Mouse (Mus musculus) hindbrain, embryonic 12.5 days (tissue): ENCODE data around the gene Xkrx. TPM values are rescaled to one million over a fixed set of nuclear protein-coding genes. Genes with fewer than 3 reads are reported as not detected.

Experiments
- ATAC-seq: fragments of 200-750 bp; cut with Nextera tagmentation; 2 replicates; pipeline ENCODE4 v1.8.0; 2017; ENCODE audit warnings: moderate TSS enrichment; ENCODE audit not compliant: low FRiP score
- H3K27ac ChIP-seq: fragments of 300-500 bp; sonication (generic); 2 replicates; pipeline ENCODE4 v1.5.1; 2016; ENCODE audit warnings: mild to moderate bottlenecking
- H3K27me3 ChIP-seq: fragments of 300-500 bp; sonication (generic); 2 replicates; pipeline ENCODE4 v1.6.1; 2016; ENCODE audit warnings: mild to moderate bottlenecking
- H3K36me3 ChIP-seq: fragments of 300-500 bp; sonication (generic); 2 replicates; pipeline ENCODE4 v1.6.1; 2016; ENCODE audit warnings: mild to moderate bottlenecking
- H3K4me1 ChIP-seq: fragments of 300-500 bp; sonication (generic); 2 replicates; pipeline ENCODE4 v1.6.1; 2016
- H3K4me2 ChIP-seq: fragments of 300-500 bp; sonication (generic); replicated peaks from 2 replicates; pipeline ENCODE4 v1.6.1; 2016; ENCODE audit warnings: mild to moderate bottlenecking
- H3K4me3 ChIP-seq: fragments of 300-500 bp; sonication (generic); 2 replicates; pipeline ENCODE4 v1.5.1; 2016; ENCODE audit warnings: mild to moderate bottlenecking
- H3K9ac ChIP-seq: fragments of 300-500 bp; sonication (generic); 2 replicates; pipeline ENCODE4 v1.6.1; 2016; ENCODE audit warnings: mild to moderate bottlenecking, moderate library complexity
- H3K9me3 ChIP-seq: fragments of 300-500 bp; sonication (generic); replicated peaks from 2 replicates; pipeline ENCODE4 v1.6.1; 2016; ENCODE audit warnings: mild to moderate bottlenecking
- WGBS: fragments of 180-500 bp; shearing (Covaris S2); methylation state at CpG from one replicate; pipeline ENCODE4 v1.1.7; 2016; 5-methylcytosine and 5-hydroxymethylcytosine counted together
- polyA plus RNA-seq: library from polyadenylated mRNA; unstranded; fragments of >200 nt; fragmentation: Nextera tagmentation; extraction: Ambion mirVana; gene quantifications from 2 replicates; pipeline ENCODE4 v1.2.1, GENCODE M21; 2016

The Xkrx gene
- polyA plus RNA-seq, 1 experiment from 2014 or later, result 0.09 TPM

- no peaks in the 10 kb centered on the region for H3K9me3 ChIP-seq
- H3K4me2 ChIP-seq, result no peak overlapping the region
- H3K27ac ChIP-seq, result no peak overlapping the region
- no peak overlapping the region for H3K4me3 ChIP-seq
- 38% methylated on average over 3 of the region's 3 CpGs for WGBS
- H3K4me1 ChIP-seq, result no peaks in the 10 kb centered on the region
- H3K36me3 ChIP-seq, result no peaks in the 10 kb centered on the region
- peaks cover 12% of the 10 kb centered on the region for H3K27me3 ChIP-seq
- ATAC-seq, result no peak
- no peak overlapping the region for H3K9ac ChIP-seq
These were observed 28.1 kb downstream of the Xkrx start for GRCm38 (mm10) chrX:134133821-134134220.

DNA sequence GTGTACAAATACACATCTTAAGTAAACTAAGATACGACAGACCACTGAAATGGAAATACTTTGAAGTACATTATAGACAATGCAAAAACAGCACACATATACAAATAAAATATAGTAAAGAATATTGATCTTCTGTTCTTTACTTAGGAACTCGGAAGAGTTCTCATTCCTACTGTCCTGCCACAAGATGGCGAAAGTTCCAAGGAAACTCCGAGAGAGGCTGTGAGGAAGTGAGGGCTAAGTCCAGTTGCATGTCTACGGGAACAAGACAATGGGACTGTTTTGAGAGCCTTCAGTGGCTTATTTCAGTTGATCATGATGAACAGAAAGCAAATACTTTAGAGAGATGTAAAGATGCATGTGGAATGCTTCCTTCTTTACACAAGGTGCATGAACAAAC is 29.6 kb downstream of the Xkrx start:
- Histone ChIP-seq H3K9ac (no peak overlapping the region), H3K36me3 (no peaks in the 10 kb centered on the region), H3K9me3 (no peaks in the 10 kb centered on the region), H3K4me3 (no peak overlapping the region), H3K4me1 (no peaks in the 10 kb centered on the region), H3K27me3 (peaks cover 9% of the 10 kb centered on the region), H3K27ac (no peak overlapping the region), H3K4me2 (no peak overlapping the region)
- ATAC-seq, result no peak
- WGBS, result 32% methylated on average over 5 of the region's 5 CpGs

GRCm38 (mm10) chrX:134128549-134128948 is 33.3 kb downstream of the Xkrx start:
- no peaks in the 10 kb centered on the region for H3K4me1 ChIP-seq
- no peak for ATAC-seq

GRCm38 (mm10) chrX:134116417-134116816 is 45.5 kb downstream of the Xkrx start:
- H3K4me2 ChIP-seq, result no peak overlapping the region
- H3K9me3 ChIP-seq, result no peaks in the 10 kb centered on the region
- peaks cover 9% of the 10 kb centered on the region; the same call in 1 of the 2 replicates for H3K27me3 ChIP-seq
- WGBS, result 83% methylated on average over 3 of the region's 3 CpGs
- no peak for ATAC-seq
- H3K36me3 ChIP-seq, result no peaks in the 10 kb centered on the region
- no peak overlapping the region for H3K27ac ChIP-seq
- H3K4me1 ChIP-seq, result no peaks in the 10 kb centered on the region
- H3K4me3 ChIP-seq, result no peak overlapping the region
- H3K9ac ChIP-seq, result no peak overlapping the region

More at GRCm38 (mm10) chrX:134128549-134128948, 33.3 kb downstream of the Xkrx start:
- Histone ChIP-seq H3K27me3 (peaks cover 14% of the 10 kb centered on the region), H3K4me3 (no peak overlapping the region), H3K4me2 (no peak overlapping the region), H3K9me3 (no peaks in the 10 kb centered on the region), H3K9ac (no peak overlapping the region), H3K36me3 (no peaks in the 10 kb centered on the region), H3K27ac (no peak overlapping the region)
- 89% methylated on average over 3 of the region's 3 CpGs for WGBS

DNA sequence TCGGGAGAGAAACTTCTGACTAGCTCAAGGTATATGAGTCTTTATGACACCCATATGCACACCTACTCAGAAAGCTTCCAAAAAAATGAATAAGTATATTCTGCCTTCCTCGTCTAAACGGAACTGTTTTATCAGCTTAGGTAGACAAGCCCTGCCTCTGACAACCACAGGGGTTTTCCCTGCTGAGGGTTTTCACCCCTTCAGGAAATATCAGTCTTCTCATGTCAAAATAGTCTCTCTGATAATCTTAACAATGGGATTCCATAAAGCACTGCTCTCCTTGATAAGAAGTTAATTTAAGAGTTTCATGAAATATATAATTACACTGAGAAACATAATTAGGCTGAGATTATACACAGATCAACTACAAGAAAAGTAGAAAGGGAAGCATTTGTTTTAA is 50.1 kb downstream of the Xkrx start:
- 78% methylated on average over 3 of the region's 3 CpGs for WGBS
- no peak for ATAC-seq
- H3K27me3 ChIP-seq, result peaks cover 5% of the 10 kb centered on the region; the same call in 1 of the 2 replicates
- H3K27ac ChIP-seq, result no peak overlapping the region
- no peaks in the 10 kb centered on the region for H3K4me1 ChIP-seq
- no peak overlapping the region for H3K9ac ChIP-seq
- no peaks in the 10 kb centered on the region for H3K36me3 ChIP-seq
- no peak overlapping the region for H3K4me3 ChIP-seq
- H3K9me3 ChIP-seq, result no peaks in the 10 kb centered on the region
- no peak overlapping the region for H3K4me2 ChIP-seq

GRCm38 (mm10) chrX:134102641-134103040 is 59.2 kb downstream of the Xkrx start:
- no peak for ATAC-seq
- no peaks in the 10 kb centered on the region for H3K36me3 ChIP-seq
- no peak overlapping the region for H3K9ac ChIP-seq
- no peaks in the 10 kb centered on the region for H3K9me3 ChIP-seq
- H3K4me3 ChIP-seq, result no peak overlapping the region
- H3K27ac ChIP-seq, result no peak overlapping the region
- WGBS, result 76% methylated on average over 2 of the region's 2 CpGs
- H3K4me2 ChIP-seq, result no peak overlapping the region
- no peaks in the 10 kb centered on the region for H3K27me3 ChIP-seq
- H3K4me1 ChIP-seq, result no peaks in the 10 kb centered on the region

Other genes with a start within 250 kb of the Xkrx start
- gene Sytl4, start 180.3 kb downstream of the Xkrx start, polyA plus RNA-seq, result 1.6 and 2.2 TPM in 2 replicates
- gene Cstf2, start 102.9 kb downstream of the Xkrx start, polyA plus RNA-seq, result 70.2 and 70.5 TPM in 2 replicates
- gene Arl13a, start 25.4 kb upstream of the Xkrx start, polyA plus RNA-seq, result not detected in 2 replicates
- gene Nox1, start 59.9 kb upstream of the Xkrx start, polyA plus RNA-seq, result 0.09 TPM in 1 of 2 replicates, not detected in the other
- 7.7 and 8.8 TPM in 2 replicates for gene Trmt2b, start 114.9 kb upstream of the Xkrx start, polyA plus RNA-seq
- 47.4 and 49.9 TPM in 2 replicates for gene Tmem35a, start 133.1 kb upstream of the Xkrx start, polyA plus RNA-seq
- 12.7 and 17.7 TPM in 2 replicates for gene Cenpi, start 146.0 kb upstream of the Xkrx start, polyA plus RNA-seq
- gene Drp2, start 242.5 kb upstream of the Xkrx start, polyA plus RNA-seq, result 13.0 and 13.9 TPM in 2 replicates